Mouse (Mus musculus) stomach, postnatal 0 days (tissue): ENCODE measurements around the gene Tceanc. TPM values are rescaled to one million over a fixed set of nuclear protein-coding genes. Genes with fewer than 3 reads are reported as not detected.
A peak's percentile ranks its signal among the peaks of the same experiment; 100 is the strongest.

ENCODE experiments used
- ATAC-seq: fragments of 200-750 bp; cut with Nextera tagmentation; 2 replicates; pipeline ENCODE4 v1.8.0; 2017; ENCODE audit not compliant: low FRiP score, low TSS enrichment
- DNase-seq: peaks from one replicate; pipeline ENCODE4 v3.0.0-alpha.2; 2016; ENCODE audit warnings: low spot score
- H3K27ac ChIP-seq: fragments of 300-500 bp; sonication (generic); replicated peaks from 2 replicates; pipeline ENCODE4 v1.5.1; 2014; ENCODE audit warnings: mild to moderate bottlenecking, control low read depth
- H3K27me3 ChIP-seq: fragments of 300-500 bp; sonication (generic); 2 replicates; pipeline ENCODE4 v1.6.1; 2014; ENCODE audit warnings: low read length; ENCODE audit not compliant: control insufficient read depth, insufficient read depth
- H3K36me3 ChIP-seq: fragments of 300-500 bp; sonication (generic); 2 replicates; pipeline ENCODE4 v1.6.1; 2014; ENCODE audit warnings: low read length, mixed read lengths; ENCODE audit not compliant: control insufficient read depth, insufficient read depth
- H3K4me1 ChIP-seq: fragments of 300-500 bp; sonication (generic); replicated peaks from 2 replicates; pipeline ENCODE4 v1.6.1; 2014; ENCODE audit warnings: antibody characterized with exemption; ENCODE audit not compliant: control insufficient read depth, insufficient read depth
- H3K4me2 ChIP-seq: fragments of 300-500 bp; sonication (generic); replicated peaks from 2 replicates; pipeline ENCODE4 v1.6.1; 2014; ENCODE audit warnings: low read depth, mild to moderate bottlenecking, control low read depth, moderate library complexity
- H3K4me3 ChIP-seq: fragments of 300-500 bp; sonication (generic); 2 replicates; pipeline ENCODE4 v1.5.1; 2014; ENCODE audit warnings: low read depth, low read length, control low read depth
- H3K9ac ChIP-seq: fragments of 300-500 bp; sonication (generic); 2 replicates; pipeline ENCODE4 v1.6.1; 2014; ENCODE audit warnings: mild to moderate bottlenecking, low read length, control low read depth, mixed read lengths
- H3K9me3 ChIP-seq: fragments of 300-500 bp; sonication (generic); 2 replicates; pipeline ENCODE4 v1.6.1; 2016; ENCODE audit warnings: low read length; ENCODE audit not compliant: control insufficient read depth
- CTCF ChIP-seq: IDR thresholded peaks from 2 replicates; pipeline ENCODE4 v1.5.1; 2016; ENCODE audit warnings: antibody characterized with exemption, low read depth, mild to moderate bottlenecking, moderate library complexity
- EP300 ChIP-seq: optimal IDR thresholded peaks from 2 replicates; pipeline ENCODE3; 2016; ENCODE audit warnings: antibody characterized with exemption
- WGBS: fragments of 180-500 bp; shearing (Covaris S2); extraction: QIAGEN DNeasy Blood & Tissue Kit; methylation state at CpG from one replicate; pipeline ENCODE4 v1.1.7; 2014; 5-methylcytosine and 5-hydroxymethylcytosine counted together
- polyA plus RNA-seq: library from polyadenylated mRNA; unstranded; fragments of >200 nt; fragmentation: Nextera tagmentation; extraction: Ambion mirVana; gene quantifications from 2 replicates; pipeline ENCODE4 v1.2.1, GENCODE M21; 2015

Gene Tceanc
- polyA plus RNA-seq, 1 experiment from 2014 or later = 4.1 TPM

- Histone ChIP-seq H3K4me2 (no peak overlapping the region), H3K9ac (no peak overlapping the region), H3K4me3 (no peak overlapping the region), H3K36me3 (no peaks in the 10 kb centered on the region), H3K27me3 (no peaks in the 10 kb centered on the region), H3K4me1 (no peaks in the 10 kb centered on the region), H3K27ac (no peak overlapping the region), H3K9me3 (no peaks in the 10 kb centered on the region)
- WGBS = 77% methylated on average over 2 of the region's 2 CpGs
- no peak for ATAC-seq
- TF ChIP-seq EP300 (no peak), CTCF (no peak)
- no peak for DNase-seq
These were observed 28.1 kb upstream of the Tceanc start for GRCm38 (mm10) chrX:166546495-166546894.

- WGBS = 12% methylated on average over 4 of the region's 4 CpGs
- no peak overlapping the region for H3K9ac ChIP-seq
- no peak overlapping the region for H3K27ac ChIP-seq
- H3K4me3 ChIP-seq = no peak overlapping the region
- no peaks in the 10 kb centered on the region for H3K4me1 ChIP-seq
- DNase-seq (no peak), ATAC-seq (peak; percentile 82)
- no peaks in the 10 kb centered on the region for H3K27me3 ChIP-seq
- no peak overlapping the region for H3K4me2 ChIP-seq
- no peaks in the 10 kb centered on the region for H3K36me3 ChIP-seq
- TF ChIP-seq CTCF (no peak), EP300 (no peak)
- H3K9me3 ChIP-seq = no peaks in the 10 kb centered on the region
These were observed 16.8 kb upstream of the Tceanc start for GRCm38 (mm10) chrX:166535138-166535537.

DNA sequence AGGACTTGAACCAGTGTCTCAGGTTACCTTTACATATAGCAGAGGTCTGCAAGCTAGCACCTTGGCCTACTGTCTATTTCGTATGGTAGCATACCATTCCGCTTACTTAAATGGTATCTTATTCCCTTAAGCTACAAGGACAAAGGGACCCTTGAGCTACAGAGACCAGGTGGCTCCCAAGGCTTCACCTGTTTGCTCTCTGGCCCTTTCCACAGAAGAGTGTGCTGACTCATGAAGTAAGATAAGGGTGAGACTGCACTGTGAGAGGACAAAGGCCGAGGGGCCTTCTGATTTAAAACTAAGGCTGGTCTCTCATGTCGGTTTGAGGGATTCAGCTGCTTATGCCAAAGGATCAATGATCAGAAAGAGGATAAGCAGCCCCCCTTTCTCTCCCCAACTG is 15.1 kb upstream of the Tceanc start:
- ATAC-seq = peak; percentile 83
- Histone ChIP-seq H3K36me3 (no peaks in the 10 kb centered on the region), H3K27ac (peak overlapping the region; percentile 40), H3K9ac (no peak overlapping the region), H3K4me2 (no peak overlapping the region), H3K4me3 (no peak overlapping the region), H3K4me1 (no peaks in the 10 kb centered on the region), H3K9me3 (no peaks in the 10 kb centered on the region), H3K27me3 (no peaks in the 10 kb centered on the region)
- no peak for TF ChIP-seq CTCF
- no peak for TF ChIP-seq EP300
- no peak for DNase-seq
- 72% methylated on average over 4 of the region's 4 CpGs for WGBS

- DNase-seq = no peak
- Histone ChIP-seq H3K27ac (no peak overlapping the region), H3K9ac (no peak overlapping the region), H3K9me3 (no peaks in the 10 kb centered on the region), H3K36me3 (no peaks in the 10 kb centered on the region), H3K4me1 (no peaks in the 10 kb centered on the region), H3K4me3 (no peak overlapping the region), H3K27me3 (no peaks in the 10 kb centered on the region), H3K4me2 (no peak overlapping the region)
- ATAC-seq = no peak
- no peak for TF ChIP-seq CTCF
- TF ChIP-seq EP300 = no peak
- 43% methylated on average over 6 of the region's 6 CpGs for WGBS
These were observed 13.3 kb upstream of the Tceanc start for GRCm38 (mm10) chrX:166531671-166532070.

DNA sequence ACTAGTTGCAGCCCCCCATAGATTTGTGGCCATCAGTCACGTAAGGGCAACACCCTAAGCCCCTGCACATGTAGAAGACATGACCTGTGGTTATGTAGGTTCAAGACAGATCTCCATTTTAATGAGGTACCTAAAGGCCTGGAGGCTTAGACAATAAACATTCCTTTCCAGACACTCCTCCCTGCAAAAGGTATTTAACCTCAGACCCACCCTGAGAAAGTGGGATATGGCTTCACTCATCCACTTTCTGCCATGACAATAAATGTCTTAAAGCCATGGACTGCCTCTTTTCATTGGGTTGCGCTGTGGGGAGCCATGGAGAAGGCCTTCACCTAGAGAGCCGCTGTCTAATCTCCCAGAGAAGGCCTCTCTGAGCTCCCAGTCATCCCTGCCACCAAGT is 9.8 kb upstream of the Tceanc start:
- TF ChIP-seq EP300 (no peak), CTCF (no peak)
- no peak overlapping the region for H3K27ac ChIP-seq
- 84% methylated on average over 3 of the region's 3 CpGs for WGBS
- no peaks in the 10 kb centered on the region for H3K4me1 ChIP-seq
- H3K9ac ChIP-seq = no peak overlapping the region
- no peaks in the 10 kb centered on the region for H3K27me3 ChIP-seq
- no peak overlapping the region for H3K4me2 ChIP-seq
- H3K9me3 ChIP-seq = no peaks in the 10 kb centered on the region
- ATAC-seq = no peak
- H3K4me3 ChIP-seq = no peak overlapping the region
- no peak for DNase-seq
- H3K36me3 ChIP-seq = no peaks in the 10 kb centered on the region

GRCm38 (mm10) chrX:166525637-166526315 is 7.4 kb upstream of the Tceanc start:
- DNase-seq (no peak), ATAC-seq (peak; percentile 90)
- H3K27ac ChIP-seq = 0 out of 2 replicates have a peak overlapping the region, but pooled peaks have one; percentile 49
- 65% methylated on average over 2 of the region's 2 CpGs for WGBS
- H3K27me3 ChIP-seq = no peaks in the 10 kb centered on the region
- H3K4me2 ChIP-seq = no peak overlapping the region
- H3K4me3 ChIP-seq = no peak overlapping the region
- no peaks in the 10 kb centered on the region for H3K36me3 ChIP-seq
- H3K4me1 ChIP-seq = no peaks in the 10 kb centered on the region
- no peak overlapping the region for H3K9ac ChIP-seq
- H3K9me3 ChIP-seq = no peaks in the 10 kb centered on the region
- no peak for TF ChIP-seq CTCF
- no peak for TF ChIP-seq EP300
